Mouse (Mus musculus) ES-Bruce4 (cell line): ENCODE measurements around the gene Rae1.

ENCODE experiments used
- CTCF ChIP-seq: IDR thresholded peaks from one replicate; pipeline ENCODE4 v1.8.1; 2011; ENCODE audit warnings: low read depth, low read length
- EP300 ChIP-seq: IDR thresholded peaks from 2 replicates; pipeline ENCODE4 v1.6.1; 2011; ENCODE audit warnings: low read depth, low read length; ENCODE audit not compliant: insufficient read depth
- POLR2A ChIP-seq: IDR thresholded peaks from one replicate; pipeline ENCODE4 v1.8.1; 2011; ENCODE audit warnings: low read length; ENCODE audit not compliant: insufficient read depth

GRCm38 (mm10) chr2:173064864-173065263 is 64.9 kb downstream of the Rae1 start:
- no peak for TF ChIP-seq CTCF
- no peak for TF ChIP-seq EP300
- no peak for TF ChIP-seq POLR2A
